Mouse (Mus musculus): ENCODE measurements around the gene Ssbp2.

DNA sequence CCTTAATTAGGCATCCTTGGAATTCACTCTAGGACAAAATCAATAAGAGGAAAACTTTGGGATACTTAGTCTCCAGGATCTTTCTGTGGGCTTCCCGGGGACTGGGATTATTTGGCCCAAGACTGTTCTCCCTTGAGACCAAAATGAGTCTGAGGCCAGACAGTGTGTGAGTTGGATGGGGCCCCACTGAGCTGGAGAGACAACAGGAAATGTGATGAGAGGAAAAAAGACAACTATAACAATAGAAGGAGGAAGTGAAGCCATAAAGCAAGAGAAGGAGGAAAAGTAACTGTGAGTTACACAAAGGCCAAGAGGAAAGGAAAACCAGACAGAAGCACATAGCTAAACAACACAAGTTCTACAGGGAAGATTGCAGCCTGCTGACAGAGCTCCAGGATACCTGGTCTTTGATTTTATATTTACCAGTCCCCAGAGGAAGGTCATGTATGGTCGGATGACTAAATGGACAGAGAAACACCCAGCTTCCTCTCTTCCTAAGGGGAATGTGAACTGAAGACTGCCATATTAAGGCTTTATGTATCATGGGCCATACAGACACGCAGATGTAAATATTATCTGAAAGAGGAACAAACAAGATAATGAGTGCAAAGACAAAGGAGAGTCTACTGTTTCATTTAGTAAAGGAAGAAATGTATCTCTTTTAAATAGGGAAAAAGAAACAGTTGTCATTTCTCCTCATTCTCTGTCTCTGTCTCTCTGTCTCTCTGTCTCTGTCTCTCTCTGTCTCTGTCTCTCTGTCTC, 8.5 kb upstream of the Ssbp2 start:
- no peak for TF ChIP-seq TAL1 (IDR thresholded peaks at IDR 0.05; ENCODE audit: low read length)
- no peak for TF ChIP-seq GATA1 (IDR thresholded peaks at IDR 0.05; ENCODE audit: low read length)

Data from erythroblast, embryonic 14.5 days (primary cell).